Mouse (Mus musculus) midbrain, postnatal 0 days (tissue): Measurements from ENCODE around the gene Heatr6. TPM values are rescaled to one million over a fixed set of nuclear protein-coding genes. Genes with fewer than 3 reads are reported as not detected.

ENCODE experiments used
- ATAC-seq: fragments of 200-750 bp; cut with Nextera tagmentation; 2 replicates; pipeline ENCODE4 v1.8.0; 2017; ENCODE audit warnings: moderate number of reproducible peaks, mild to moderate bottlenecking, moderate TSS enrichment, moderate library complexity; ENCODE audit not compliant: low FRiP score
- DNase-seq: peaks from one replicate; pipeline ENCODE4 v3.0.0-alpha.2; 2015; ENCODE audit warnings: low spot score
- H3K27ac ChIP-seq: fragments of 300-500 bp; sonication (generic); 2 replicates; pipeline ENCODE4 v1.5.1; 2014; ENCODE audit warnings: low read depth, mild to moderate bottlenecking, low read length, mixed read lengths
- H3K27me3 ChIP-seq: fragments of 300-500 bp; sonication (generic); 2 replicates; pipeline ENCODE4 v1.6.1; 2014; ENCODE audit warnings: low read length, control low read depth, mixed read lengths; ENCODE audit not compliant: insufficient read depth
- H3K36me3 ChIP-seq: fragments of 300-500 bp; sonication (generic); 2 replicates; pipeline ENCODE4 v1.6.1; 2014; ENCODE audit warnings: low read length, control low read depth, mixed read lengths; ENCODE audit not compliant: insufficient read depth
- H3K4me1 ChIP-seq: fragments of 300-500 bp; sonication (generic); 2 replicates; pipeline ENCODE4 v1.6.1; 2014; ENCODE audit warnings: mild to moderate bottlenecking, control low read depth, antibody characterized with exemption, low read length, mixed read lengths; ENCODE audit not compliant: insufficient read depth
- H3K4me2 ChIP-seq: fragments of 300-500 bp; sonication (generic); 2 replicates; pipeline ENCODE4 v1.6.1; 2014; ENCODE audit warnings: low read depth, mild to moderate bottlenecking, low read length, mixed read lengths; ENCODE audit not compliant: poor library complexity, severe bottlenecking
- H3K4me3 ChIP-seq: fragments of 300-500 bp; sonication (generic); 2 replicates; pipeline ENCODE4 v1.5.1; 2014; ENCODE audit warnings: low read depth, mild to moderate bottlenecking, low read length, moderate library complexity
- H3K9ac ChIP-seq: fragments of 300-500 bp; sonication (generic); replicated peaks from 2 replicates; pipeline ENCODE4 v1.6.1; 2014; ENCODE audit warnings: mild to moderate bottlenecking, low read length, moderate library complexity, mixed read lengths; ENCODE audit not compliant: poor library complexity, severe bottlenecking
- H3K9me3 ChIP-seq: fragments of 300-500 bp; sonication (generic); 2 replicates; pipeline ENCODE4 v1.6.1; 2016; ENCODE audit warnings: low read length, control low read depth
- CTCF ChIP-seq: IDR thresholded peaks from 2 replicates; pipeline ENCODE4 v1.5.1; 2016; ENCODE audit warnings: antibody characterized with exemption, mild to moderate bottlenecking
- WGBS: fragments of 180-500 bp; shearing (Covaris S2); extraction: QIAGEN DNeasy Blood & Tissue Kit; methylation state at CpG from one replicate; pipeline ENCODE4 v1.1.7; 2014; 5-methylcytosine and 5-hydroxymethylcytosine counted together
- polyA plus RNA-seq: library from polyadenylated mRNA; unstranded; fragments of >200 nt; fragmentation: Nextera tagmentation; extraction: Ambion mirVana; gene quantifications from 2 replicates; pipeline ENCODE4 v1.2.1, GENCODE M21; 2015
- total RNA-seq: library from RNA; depleted of rRNA; stranded (reverse); fragments of >200 nt; gene quantifications from 2 replicates; pipeline ENCODE4 v1.2.3, GENCODE M21; 2014

The Heatr6 gene
- total and polyA plus RNA-seq, 2 experiments from 2014 or later = 25.9 to 31.9 TPM

- no peak for DNase-seq
- Histone ChIP-seq H3K27ac (no peak overlapping the region), H3K4me2 (no peak overlapping the region)
Measured at GRCm38 (mm10) chr11:83735881-83736280, 17.6 kb upstream of the Heatr6 start.

GRCm38 (mm10) chr11:83737109-83737558, 16.4 kb upstream of the Heatr6 start:
- Histone ChIP-seq H3K4me3 (no peak overlapping the region), H3K27ac (no peak overlapping the region), H3K9ac (no peak overlapping the region), H3K27me3 (peaks cover 8% of the 10 kb centered on the region; the same call in 1 of the 2 replicates), H3K4me1 (no peaks in the 10 kb centered on the region), H3K36me3 (no peaks in the 10 kb centered on the region), H3K9me3 (no peaks in the 10 kb centered on the region), H3K4me2 (no peak overlapping the region)
- TF ChIP-seq CTCF = no peak
- no peak for ATAC-seq
- WGBS = 82% methylated on average over 3 of the region's 3 CpGs
- DNase-seq = no peak

More at GRCm38 (mm10) chr11:83735881-83736280, 17.6 kb upstream of the Heatr6 start:
- Histone ChIP-seq H3K36me3 (no peaks in the 10 kb centered on the region), H3K27me3 (no peaks in the 10 kb centered on the region), H3K9ac (no peak overlapping the region), H3K9me3 (no peaks in the 10 kb centered on the region), H3K4me3 (no peak overlapping the region), H3K4me1 (no peaks in the 10 kb centered on the region)
- no peak for ATAC-seq
- WGBS = 75% methylated on average over 2 of the region's 2 CpGs
- TF ChIP-seq CTCF = no peak

GRCm38 (mm10) chr11:83739241-83739640, 14.3 kb upstream of the Heatr6 start:
- H3K36me3 ChIP-seq = no peaks in the 10 kb centered on the region
- ATAC-seq = no peak
- H3K4me1 ChIP-seq = no peaks in the 10 kb centered on the region
- no peaks in the 10 kb centered on the region for H3K9me3 ChIP-seq
- no peak overlapping the region for H3K27ac ChIP-seq
- peak; percentile 83 for DNase-seq
- peak; percentile 97 for TF ChIP-seq CTCF
- H3K9ac ChIP-seq = no peak overlapping the region
- H3K4me3 ChIP-seq = no peak overlapping the region
- no peak overlapping the region for H3K4me2 ChIP-seq
- H3K27me3 ChIP-seq = peaks cover 8% of the 10 kb centered on the region; the same call in 1 of the 2 replicates
- whole genome bisulfite sequencing = 20% methylated on average over 5 of the region's 5 CpGs

GRCm38 (mm10) chr11:83740443-83740991, 13.0 kb upstream of the Heatr6 start:
- H3K4me3 ChIP-seq = no peak overlapping the region
- peaks cover 8% of the 10 kb centered on the region; the same call in 1 of the 2 replicates for H3K27me3 ChIP-seq
- DNase-seq (no peak), ATAC-seq (no peak)
- H3K9me3 ChIP-seq = no peaks in the 10 kb centered on the region
- no peak overlapping the region for H3K4me2 ChIP-seq
- H3K4me1 ChIP-seq = no peaks in the 10 kb centered on the region
- H3K9ac ChIP-seq = no peak overlapping the region
- no peaks in the 10 kb centered on the region for H3K36me3 ChIP-seq
- no peak overlapping the region for H3K27ac ChIP-seq
- WGBS = 84% methylated on average over 4 of the region's 4 CpGs
- no peak for TF ChIP-seq CTCF

- Histone ChIP-seq H3K27me3 (peaks cover 15% of the 10 kb centered on the region; the same call in 1 of the 2 replicates), H3K9ac (no peak overlapping the region), H3K36me3 (no peaks in the 10 kb centered on the region), H3K9me3 (no peaks in the 10 kb centered on the region), H3K4me3 (no peak overlapping the region), H3K4me1 (no peaks in the 10 kb centered on the region), H3K4me2 (no peak overlapping the region), H3K27ac (no peak overlapping the region)
- TF ChIP-seq CTCF = no peak
- DNase-seq (no peak), ATAC-seq (no peak)
- WGBS = 85% methylated on average over 5 of the region's 5 CpGs
Measured at GRCm38 (mm10) chr11:83741841-83742240, 11.7 kb upstream of the Heatr6 start.

- no peak for DNase-seq
- Histone ChIP-seq H3K36me3 (no peaks in the 10 kb centered on the region), H3K9ac (no peak overlapping the region), H3K4me3 (no peak overlapping the region), H3K4me2 (no peak overlapping the region), H3K27me3 (peaks cover 20% of the 10 kb centered on the region; the same call in 1 of the 2 replicates), H3K4me1 (no peaks in the 10 kb centered on the region), H3K27ac (no peak overlapping the region), H3K9me3 (no peaks in the 10 kb centered on the region)
- no peak for ATAC-seq
- no peak for TF ChIP-seq CTCF
- WGBS = 78% methylated on average over 9 of the region's 9 CpGs
Measured at GRCm38 (mm10) chr11:83742731-83743355, 10.7 kb upstream of the Heatr6 start.
